Mouse (Mus musculus) retina, embryonic 14.5 days (tissue): Measurements from ENCODE around the gene Eef2k.

Experiments
- DNase-seq: peaks from one replicate; pipeline ENCODE4 v3.0.0-alpha.2; 2015; ENCODE audit warnings: low spot score

Gene Eef2k

GRCm38 (mm10) chr7:120842345-120843036 lies at the start of gene Eef2k:
Gene Eef2k (plus strand): TSS chr7:120842831.
- DNase-seq, result peak; percentile 82

GRCm38 (mm10) chr7:120795544-120795943 lies 47.1 kb upstream of the Eef2k start:
- no peak for DNase-seq

- no peak for DNase-seq
These were observed 46.3 kb upstream of the Eef2k start for GRCm38 (mm10) chr7:120796369-120796768.

- no peak for DNase-seq
These were observed 39.4 kb upstream of the Eef2k start for GRCm38 (mm10) chr7:120803268-120803667.

GRCm38 (mm10) chr7:120809705-120810104 lies 32.9 kb upstream of the Eef2k start:
- peak; percentile 18 for DNase-seq

GRCm38 (mm10) chr7:120811834-120812415 lies 30.7 kb upstream of the Eef2k start, which contains the start of gene Gm5737:
Gene Gm5737 (plus strand): TSS chr7:120812365.
- DNase-seq, result no peak

- DNase-seq, result no peak
These were observed 25.1 kb upstream of the Eef2k start for GRCm38 (mm10) chr7:120817552-120817951.

- no peak for DNase-seq
These were observed 23.2 kb upstream of the Eef2k start for GRCm38 (mm10) chr7:120819386-120819785.

- peak; percentile 86 for DNase-seq
These were observed 19.4 kb upstream of the Eef2k start for GRCm38 (mm10) chr7:120823248-120823647.

GRCm38 (mm10) chr7:120825097-120825496 lies 17.5 kb upstream of the Eef2k start:
- DNase-seq, result no peak

GRCm38 (mm10) chr7:120826408-120826807 lies 16.2 kb upstream of the Eef2k start:
- peak; percentile 66 for DNase-seq

GRCm38 (mm10) chr7:120830431-120831381 lies 11.9 kb upstream of the Eef2k start:
- DNase-seq, result peak; percentile 66

- no peak for DNase-seq
These were observed 8.2 kb upstream of the Eef2k start for GRCm38 (mm10) chr7:120834426-120834825.

- DNase-seq, result peak; percentile 82
These were observed 7.7 kb upstream of the Eef2k start for GRCm38 (mm10) chr7:120834863-120835372.

GRCm38 (mm10) chr7:120835449-120836359 lies 6.9 kb upstream of the Eef2k start:
- DNase-seq, result peak; percentile 99

- DNase-seq, result peak; percentile 80
These were observed 6.3 kb upstream of the Eef2k start for GRCm38 (mm10) chr7:120836361-120836760.

- no peak for DNase-seq
These were observed 4.0 kb upstream of the Eef2k start for GRCm38 (mm10) chr7:120838436-120839160.

- no peak for DNase-seq
These were observed 2.8 kb upstream of the Eef2k start for GRCm38 (mm10) chr7:120839786-120840185.

GRCm38 (mm10) chr7:120843037-120843621 lies 498 bp downstream of the Eef2k start:
- DNase-seq, result peak; percentile 64

- no peak for DNase-seq
These were observed 1.3 kb downstream of the Eef2k start for GRCm38 (mm10) chr7:120843852-120844435.
